13 mouse cellular contexts compared by ENCODE assay signal in genomic region chr2:27381698-27382097, GRCm38 (mm10). TPM values are rescaled to one million over a fixed set of nuclear protein-coding genes. Genes with fewer than 3 reads are reported as not detected.
A peak's percentile ranks its signal among the peaks of the same experiment; 100 is the strongest.
DNase-seq lines count a peak whose midpoint lies in the region; ATAC-seq and TF ChIP-seq lines count a peak whose summit lies in the region.
"Had no signal": no experiment of that assay in that cellular context is flagged by ENCODE, and none has a peak within 500 bp of the region (broad histone marks: within the 10 kb centered on the region; RNA-seq: fewer than 3 reads in every experiment).

No protein-coding gene starts in this region.

- no peak overlapping the region for H3K9ac ChIP-seq in stomach, postnatal 0 days (ENCODE audit: low read length)
- H3K9ac ChIP-seq: hindbrain, embryonic 13.5 days; liver, embryonic 13.5 days; neural tube, embryonic 12.5 days had no signal

- no peak overlapping the region for H3K4me2 ChIP-seq in stomach, postnatal 0 days (replicated peaks; ENCODE audit: low read depth)
- H3K4me2 ChIP-seq: hindbrain, embryonic 13.5 days; liver, embryonic 13.5 days; neural tube, embryonic 12.5 days had no signal

- DNase-seq in adrenal gland, adult 2 months, result peak; percentile 70
- no peak for DNase-seq in adrenal gland, postnatal 25 days
- DNase-seq in testis, postnatal 14 days (ENCODE audit: low spot score), result peak; percentile 45
- no peak for DNase-seq in testis, postnatal 10 days (ENCODE audit: low spot score)
- peak; percentile 53 to 60 for DNase-seq in kidney, postnatal 36 days
- no peak for DNase-seq in stomach, postnatal 0 days (ENCODE audit: low spot score)
- no peak for DNase-seq in embryo, embryonic 11 days
- no peak for DNase-seq in right cerebral cortex, postnatal 4 days
- DNase-seq: cerebellum, adult 11 months; liver, embryonic 13.5 days had no signal

- H3K9me3 ChIP-seq in stomach, postnatal 0 days (ENCODE audit: control insufficient read depth, low read length), result no peaks in the 10 kb centered on the region
- H3K9me3 ChIP-seq: hindbrain, embryonic 13.5 days; liver, embryonic 13.5 days; neural tube, embryonic 12.5 days had no signal

- H3K36me3 ChIP-seq in stomach, postnatal 0 days (ENCODE audit: control insufficient read depth, insufficient read depth, low read length), result no peaks in the 10 kb centered on the region

- WGBS in stomach, postnatal 0 days, result 41% methylated on average over 4 of the region's 4 CpGs

- TF ChIP-seq EP300 in stomach, postnatal 0 days (optimal IDR thresholded peaks at IDR 0.05), result no peak

- no peak overlapping the region for H3K4me3 ChIP-seq in stomach, postnatal 0 days (ENCODE audit: low read depth, low read length)
- H3K4me3 ChIP-seq: erythroblast, embryonic 14.5 days; hindbrain, embryonic 13.5 days; liver, embryonic 13.5 days; neural tube, embryonic 12.5 days had no signal

- ATAC-seq in stomach, postnatal 0 days (ENCODE audit: low FRiP score, low TSS enrichment), result no peak

- peak overlapping the region; percentile 53; the same call in 1 of the 2 replicates for H3K27ac ChIP-seq in stomach, postnatal 0 days (replicated peaks)
- H3K27ac ChIP-seq: hindbrain, embryonic 13.5 days; liver, embryonic 13.5 days; neural tube, embryonic 12.5 days had no signal

- no peaks in the 10 kb centered on the region for H3K27me3 ChIP-seq in stomach, postnatal 0 days (ENCODE audit: control insufficient read depth, insufficient read depth, low read length)
- H3K27me3 ChIP-seq: hindbrain, embryonic 13.5 days; liver, embryonic 13.5 days; neural tube, embryonic 12.5 days had no signal

- H3K4me1 ChIP-seq in stomach, postnatal 0 days (replicated peaks; ENCODE audit: control insufficient read depth, insufficient read depth), result 0 out of 2 replicates have a peak, but pooled peaks cover 2% of the 10 kb centered on the region

- no peak for TF ChIP-seq CTCF in stomach, postnatal 0 days (IDR thresholded peaks at IDR 0.05; ENCODE audit: low read depth)

RNA-seq across cellular contexts. Expression of gene Vav2, which starts 45.1 kb away (rescaled TPM):
- total RNA-seq in adrenal gland, adult 2 months (2021), result 10 to 100 TPM; 20.1 to 27.6 TPM
- polyA plus RNA-seq in adrenal gland, adult 2 months (2012; rRNA removed), result 29.7 and 30.9 TPM in 2 replicates
- total RNA-seq in adrenal gland, postnatal 25 days (2021), result 25.0 and 26.8 TPM in 2 replicates
- polyA plus RNA-seq in stomach, postnatal 0 days (2015; fragmentation: Nextera tagmentation; extraction: Ambion mirVana), result 2.7 and 2.9 TPM in 2 replicates

Comparison
In these comparisons a context has a peak if more than half of its experiments do, and no peak if none do; other contexts are left out.
1. DNase-seq: peak in adrenal gland, adult 2 months (single experiment), testis, postnatal 14 days (single experiment) and kidney, postnatal 36 days (2 of 2); none in adrenal gland, postnatal 25 days (single experiment), testis, postnatal 10 days (single experiment), stomach, postnatal 0 days (single experiment), embryo, embryonic 11 days (single experiment) and right cerebral cortex, postnatal 4 days (single experiment).